Mouse (Mus musculus) MEL (cell line): ENCODE data around the gene Cdh23. TPM values are rescaled to one million over a fixed set of nuclear protein-coding genes. Genes with fewer than 3 reads are reported as not detected.

Source experiments
- DNase-seq: peaks from one replicate; pipeline ENCODE4 v3.0.0; 2011; ENCODE audit warnings: low read depth, low spot score
- H3K27ac ChIP-seq: 2 replicates; pipeline ENCODE4 v1.5.1; 2012; ENCODE audit warnings: low read depth, mild to moderate bottlenecking, control low read depth, low read length, moderate library complexity; ENCODE audit not compliant: control insufficient read depth
- H3K27me3 ChIP-seq, 2 experiments: fragments of 150-350 bp in 1 of 2; sonication (generic) in 1 of 2; 2 replicates each; pipeline ENCODE4 v1.6.1; 2012; ENCODE audit warnings: low read length in 2 of 2, mild to moderate bottlenecking in 2 of 2, improper control_type of control experiment in 1 of 2, moderate library complexity in 1 of 2; ENCODE audit not compliant: insufficient read depth in 2 of 2, control insufficient read depth in 1 of 2
- H3K36me3 ChIP-seq, 2 experiments: 2 replicates each; pipeline ENCODE4 v1.6.1; 2012 to 2014; ENCODE audit warnings: low read length in 2 of 2, improper control_type of control experiment in 1 of 2, inconsistent platforms in 1 of 2, mild to moderate bottlenecking in 1 of 2; ENCODE audit not compliant: insufficient read depth in 2 of 2, control insufficient read depth in 1 of 2
- H3K4me1 ChIP-seq, 2 experiments: fragments of 150-350 bp in 1 of 2; sonication (generic) in 1 of 2; 2 replicates each; pipeline ENCODE4 v1.6.1; 2012; ENCODE audit warnings: low read length in 2 of 2, improper control_type of control experiment in 1 of 2, mild to moderate bottlenecking in 1 of 2; ENCODE audit not compliant: insufficient read depth in 2 of 2, control insufficient read depth in 1 of 2
- H3K4me3 ChIP-seq, 2 experiments: fragments of 150-350 bp in 1 of 2; sonication (generic) in 1 of 2; 2 replicates each; pipeline ENCODE4 v1.5.1; 2012; ENCODE audit warnings: low read depth in 2 of 2, low read length in 2 of 2, mild to moderate bottlenecking in 2 of 2, moderate library complexity in 2 of 2, control low read depth in 1 of 2, improper control_type of control experiment in 1 of 2; ENCODE audit not compliant: control insufficient read depth in 1 of 2, insufficient read depth in 1 of 2
- H3K79me2 ChIP-seq: 2 replicates; pipeline ENCODE4 v1.6.1; 2012; ENCODE audit warnings: mild to moderate bottlenecking, low read length, moderate library complexity; ENCODE audit not compliant: control insufficient read depth, poor library complexity, insufficient read depth
- H3K9ac ChIP-seq: 2 replicates; pipeline ENCODE4 v1.6.1; 2012; ENCODE audit warnings: low read depth, mild to moderate bottlenecking, control low read depth, low read length, moderate library complexity; ENCODE audit not compliant: control insufficient read depth, poor library complexity, severe bottlenecking
- H3K9me3 ChIP-seq: fragments of 150-350 bp; sonication (generic); replicated peaks from 2 replicates; pipeline ENCODE4 v1.6.1; 2012; ENCODE audit warnings: mild to moderate bottlenecking, low read length, improper control_type of control experiment, moderate library complexity; ENCODE audit not compliant: insufficient read depth
- BHLHE40 ChIP-seq: IDR thresholded peaks from 2 replicates; pipeline ENCODE4 v1.6.1; 2012; ENCODE audit warnings: low read depth, mild to moderate bottlenecking, inconsistent platforms, low read length, improper control_type of control experiment, borderline replicate concordance
- CHD2 ChIP-seq: IDR thresholded peaks from 2 replicates; pipeline ENCODE4 v1.6.1; 2011; ENCODE audit warnings: low read length, improper control_type of control experiment
- CTCF ChIP-seq, 3 experiments: IDR thresholded peaks in 2 of 3; conservative IDR thresholded peaks in 1 of 3; 2 replicates each; pipeline ENCODE4 v1.5.1; 2011 to 2012; ENCODE audit warnings: low read length in 3 of 3, low read depth in 2 of 3, mild to moderate bottlenecking in 2 of 3, improper control_type of control experiment in 1 of 3, inconsistent platforms in 1 of 3, mixed read lengths in 1 of 3, moderate library complexity in 1 of 3; ENCODE audit not compliant: control insufficient read depth in 1 of 3, insufficient read depth in 1 of 3, poor library complexity in 1 of 3, severe bottlenecking in 1 of 3
- E2F4 ChIP-seq: IDR thresholded peaks from 2 replicates; pipeline ENCODE4 v1.6.1; 2011; ENCODE audit warnings: low read depth, low read length, improper control_type of control experiment, borderline replicate concordance
- ELF1 ChIP-seq: IDR thresholded peaks from 2 replicates; pipeline ENCODE4 v1.6.1; 2014; ENCODE audit warnings: low read depth, mild to moderate bottlenecking, inconsistent platforms, low read length, improper control_type of control experiment, moderate library complexity
- EP300 ChIP-seq, 2 experiments: IDR thresholded peaks; 2 replicates each; pipeline ENCODE4 v1.6.1; 2011; ENCODE audit warnings: improper control_type of control experiment in 2 of 2, low read length in 2 of 2, low read depth in 1 of 2, mild to moderate bottlenecking in 1 of 2
- ETS1 ChIP-seq: IDR thresholded peaks from 2 replicates; pipeline ENCODE4 v1.6.1; 2012; ENCODE audit warnings: low read depth, mild to moderate bottlenecking, inconsistent platforms, low read length, improper control_type of control experiment, moderate library complexity
- GABPA ChIP-seq: IDR thresholded peaks from 2 replicates; pipeline ENCODE4 v1.6.1; 2012; ENCODE audit warnings: low read depth, mild to moderate bottlenecking, inconsistent platforms, low read length, improper control_type of control experiment, moderate library complexity
- GATA1 ChIP-seq: IDR thresholded peaks from 2 replicates; pipeline ENCODE4 v1.6.1; 2011; ENCODE audit warnings: low read depth, low read length, improper control_type of control experiment
- HCFC1 ChIP-seq: IDR thresholded peaks from 2 replicates; pipeline ENCODE4 v1.6.1; 2012; ENCODE audit warnings: low read depth, mild to moderate bottlenecking, inconsistent platforms, low read length, improper control_type of control experiment, moderate library complexity
- JUND ChIP-seq: IDR thresholded peaks from 2 replicates; pipeline ENCODE4 v1.6.1; 2011; ENCODE audit warnings: low read depth, mild to moderate bottlenecking, improper control_type of control experiment, low read length
- MAX ChIP-seq: IDR thresholded peaks from 2 replicates; pipeline ENCODE4 v1.6.1; 2011; ENCODE audit warnings: low read length, improper control_type of control experiment
- MAZ ChIP-seq: IDR thresholded peaks from 2 replicates; pipeline ENCODE4 v1.6.1; 2012; ENCODE audit warnings: low read depth, mild to moderate bottlenecking, inconsistent platforms, low read length, improper control_type of control experiment
- MYB ChIP-seq: IDR thresholded peaks from 2 replicates; pipeline ENCODE4 v1.6.1; 2011; ENCODE audit warnings: mild to moderate bottlenecking, low read depth, low read length, improper control_type of control experiment
- POLR2A ChIP-seq, 2 experiments: IDR thresholded peaks; 2 replicates each; pipeline ENCODE4 v1.6.1; 2011 to 2012; ENCODE audit warnings: low read length in 2 of 2, mild to moderate bottlenecking in 2 of 2, control low read depth in 1 of 2, improper control_type of control experiment in 1 of 2, low read depth in 1 of 2, moderate library complexity in 1 of 2; ENCODE audit not compliant: control insufficient read depth in 1 of 2, insufficient read depth in 1 of 2, poor library complexity in 1 of 2
- POLR2AphosphoS2 ChIP-seq: IDR thresholded peaks from 2 replicates; pipeline ENCODE4 v1.6.1; 2011; ENCODE audit warnings: low read length, improper control_type of control experiment
- RAD21 ChIP-seq: IDR thresholded peaks from 2 replicates; pipeline ENCODE4 v1.6.1; 2011; ENCODE audit warnings: mild to moderate bottlenecking, low read depth, low read length, improper control_type of control experiment
- RCOR1 ChIP-seq: IDR thresholded peaks from 2 replicates; pipeline ENCODE4 v1.6.1; 2012; ENCODE audit warnings: low read depth, mild to moderate bottlenecking, inconsistent platforms, low read length, improper control_type of control experiment
- SMC3 ChIP-seq: IDR thresholded peaks from 2 replicates; pipeline ENCODE4 v1.6.1; 2011; ENCODE audit warnings: low read depth, low read length, improper control_type of control experiment
- TAL1 ChIP-seq: IDR thresholded peaks from 2 replicates; pipeline ENCODE4 v1.6.1; 2012; ENCODE audit warnings: mild to moderate bottlenecking, inconsistent platforms, low read length, moderate library complexity, mixed read lengths
- TBP ChIP-seq: IDR thresholded peaks from 2 replicates; pipeline ENCODE4 v1.8.0; 2011; ENCODE audit warnings: low read depth, low read length, improper control_type of control experiment
- ZC3H11A ChIP-seq: IDR thresholded peaks from 2 replicates; pipeline ENCODE4 v1.6.1; 2012; ENCODE audit warnings: low read depth, mild to moderate bottlenecking, inconsistent platforms, low read length, improper control_type of control experiment
- ZMIZ1 ChIP-seq: IDR thresholded peaks from 2 replicates; pipeline ENCODE4 v1.6.1; 2012; ENCODE audit warnings: low read depth, mild to moderate bottlenecking, inconsistent platforms, low read length, improper control_type of control experiment, moderate library complexity
- ZNF384 ChIP-seq: IDR thresholded peaks from 2 replicates; pipeline ENCODE4 v1.6.1; 2012; ENCODE audit warnings: low read depth, mild to moderate bottlenecking, inconsistent platforms, low read length, improper control_type of control experiment
- polyA plus RNA-seq, 2 experiments: library from polyadenylated mRNA; stranded (reverse) in 1 of 2; unstranded in 1 of 2; fragments of >175 nt in 1 of 2; fragments of >200 nt in 1 of 2; gene quantifications; 2 replicates each; pipeline versions ENCODE4 v1.2.1 to v1.2.4; 2012; ENCODE audit warnings: low replicate concordance in 2 of 2, low read depth in 1 of 2; ENCODE audit not compliant: insufficient read length in 2 of 2, insufficient read depth in 1 of 2, missing spikeins in 1 of 2
- total RNA-seq: library from RNA; depleted of rRNA; stranded (reverse); fragments of 300-350 nt; gene quantifications from 2 replicates; pipeline ENCODE4 v1.2.3, GENCODE M21; 2012

Gene Cdh23
- total and polyA plus RNA-seq, 3 experiments: 0.04 TPM; not detected in 2

DNA sequence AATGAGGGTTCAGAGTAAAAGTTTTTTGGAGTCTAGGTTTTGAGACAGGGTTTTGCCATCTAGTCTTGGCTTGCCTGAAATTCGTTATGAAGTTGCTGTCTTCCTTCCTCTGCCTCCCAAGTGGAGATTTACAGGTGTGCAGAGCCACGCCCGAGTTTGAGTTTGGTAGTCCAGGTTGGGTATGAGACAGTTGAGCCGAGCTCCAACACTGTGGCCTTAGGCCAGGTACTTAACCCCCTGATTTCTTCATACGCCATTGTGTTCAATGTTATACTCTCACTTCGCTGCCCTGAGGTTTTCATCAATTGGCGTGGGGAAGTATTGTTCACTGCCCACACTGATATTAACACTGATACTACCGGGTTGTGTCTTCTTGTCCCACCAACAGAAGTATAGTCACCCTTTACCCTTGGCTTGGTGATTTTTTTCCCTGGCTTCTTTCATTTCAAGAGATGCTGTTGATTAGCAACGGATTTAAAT lies 414.7 kb downstream of the Cdh23 start:
- H3K4me1 ChIP-seq: peaks cover 14 to 78% of the 10 kb centered on the region in 2 experiments
- no peak overlapping the region for H3K9ac ChIP-seq
- H3K27me3 ChIP-seq: no peaks in the 10 kb centered on the region
- H3K9me3 ChIP-seq: no peaks in the 10 kb centered on the region
- DNase-seq: no peak
- no peak overlapping the region for H3K27ac ChIP-seq
- H3K36me3 ChIP-seq: peaks cover 0 to 63% of the 10 kb centered on the region in 2 experiments; a peak in 2 of 4 replicates
- peaks cover 79% of the 10 kb centered on the region for H3K79me2 ChIP-seq
- no peak overlapping the region for H3K4me3 ChIP-seq
- TF ChIP-seq GABPA (no peak), E2F4 (no peak), RAD21 (no peak), TBP (no peak), CHD2 (no peak), POLR2AphosphoS2 (no peak), CTCF (IDR thresholded peaks at IDR 0.05 in 2 of 3, conservative IDR thresholded peaks at IDR 0.05 in 1 of 3; ENCODE audit: control insufficient read depth in 1 of 3, insufficient read depth in 1 of 3, low read depth in 2 of 3, low read length in 3 of 3, poor library complexity in 1 of 3, severe bottlenecking in 1 of 3) (no peak), ZMIZ1 (no peak), JUND (no peak)
- TF ChIP-seq, all 39 proteins: peak for 0

DNA sequence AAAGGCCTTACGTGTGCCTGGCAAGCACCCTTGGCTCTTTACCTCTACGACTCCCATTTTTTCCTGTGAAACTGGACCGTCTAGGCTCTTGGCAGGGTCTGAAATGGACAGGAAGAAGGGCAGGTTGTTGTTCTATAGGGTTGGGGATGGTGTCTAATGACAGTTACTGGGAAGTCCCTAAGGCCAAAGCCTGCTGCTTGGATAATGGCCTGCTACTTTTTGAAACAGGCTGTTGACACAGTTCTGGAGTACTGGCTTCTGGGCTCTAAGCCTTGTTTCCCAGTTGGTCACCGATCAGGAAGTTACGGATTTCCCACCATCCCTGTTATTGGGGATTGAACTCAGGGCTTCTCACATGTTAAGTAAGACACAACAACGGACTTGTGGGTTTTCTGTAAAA lies 415.9 kb downstream of the Cdh23 start:
- Histone ChIP-seq H3K4me3 (no peak overlapping the region), H3K9ac (no peak overlapping the region), H3K36me3 (peaks cover 0 to 57% of the 10 kb centered on the region in 2 experiments; a peak in 2 of 4 replicates), H3K9me3 (no peaks in the 10 kb centered on the region), H3K27me3 (no peaks in the 10 kb centered on the region), H3K27ac (no peak overlapping the region), H3K4me1 (peaks cover 14 to 69% of the 10 kb centered on the region in 2 experiments), H3K79me2 (peaks cover 67% of the 10 kb centered on the region)
- no peak for TF ChIP-seq MAX
- TF ChIP-seq HCFC1: no peak
- no peak for TF ChIP-seq RCOR1
- no peak for TF ChIP-seq ETS1
- no peak for TF ChIP-seq MAZ
- no peak for TF ChIP-seq TAL1
- no peak for TF ChIP-seq ELF1
- no peak for TF ChIP-seq EP300 (IDR thresholded peaks at IDR 0.05; ENCODE audit: low read depth in 1 of 2, low read length in 2 of 2)
- TF ChIP-seq ZNF384: no peak
- TF ChIP-seq BHLHE40: no peak
- no peak for TF ChIP-seq MYB
- no peak for TF ChIP-seq GATA1
- no peak for TF ChIP-seq CHD2
- no peak for TF ChIP-seq GABPA
- TF ChIP-seq ZC3H11A: no peak
- no peak for TF ChIP-seq CTCF (IDR thresholded peaks at IDR 0.05 in 2 of 3, conservative IDR thresholded peaks at IDR 0.05 in 1 of 3; ENCODE audit: control insufficient read depth in 1 of 3, insufficient read depth in 1 of 3, low read depth in 2 of 3, low read length in 3 of 3, poor library complexity in 1 of 3, severe bottlenecking in 1 of 3)
- TF ChIP-seq RAD21: no peak
- no peak for TF ChIP-seq SMC3
- TF ChIP-seq POLR2A (IDR thresholded peaks at IDR 0.05; ENCODE audit: control insufficient read depth in 1 of 2, insufficient read depth in 1 of 2, low read depth in 1 of 2, low read length in 2 of 2, poor library complexity in 1 of 2): no peak
- TF ChIP-seq ZMIZ1: no peak
- DNase-seq: no peak
